Mouse (Mus musculus) neural tube, embryonic 15.5 days (tissue): ENCODE data around the gene Olfr825. TPM values are rescaled to one million over a fixed set of nuclear protein-coding genes. Genes with fewer than 3 reads are reported as not detected.

ENCODE experiments used
- polyA plus RNA-seq: library from polyadenylated mRNA; unstranded; fragments of >200 nt; fragmentation: Nextera tagmentation; extraction: Ambion mirVana; gene quantifications from 2 replicates; pipeline ENCODE4 v1.2.1, GENCODE M21; 2015

Olfr825 gene
- polyA plus RNA-seq, 1 experiment from 2014 or later, result not detected

Other genes with a start within 250 kb of the Olfr825 start
- gene Olfr818, start 217.7 kb downstream of the Olfr825 start, polyA plus RNA-seq, result not detected in 2 replicates
- not detected in 2 replicates for gene Olfr819, start 199.5 kb downstream of the Olfr825 start, polyA plus RNA-seq
- gene Olfr247, start 190.6 kb downstream of the Olfr825 start, polyA plus RNA-seq, result not detected in 2 replicates
- not detected in 2 replicates for gene Gm10310, start 181.7 kb downstream of the Olfr825 start, polyA plus RNA-seq
- gene Olfr820, start 154.1 kb downstream of the Olfr825 start, polyA plus RNA-seq, result not detected in 2 replicates
- not detected in 2 replicates for gene Olfr821, start 136.4 kb downstream of the Olfr825 start, polyA plus RNA-seq
- not detected in 2 replicates for gene Olfr822, start 95.6 kb downstream of the Olfr825 start, polyA plus RNA-seq
- gene Olfr823, start 51.4 kb downstream of the Olfr825 start, polyA plus RNA-seq, result not detected in 2 replicates
- gene Olfr824, start 36.8 kb downstream of the Olfr825 start, polyA plus RNA-seq, result not detected in 2 replicates
- not detected in 2 replicates for gene Olfr826, start 17.4 kb upstream of the Olfr825 start, polyA plus RNA-seq
- not detected in 2 replicates for gene Olfr827, start 47.6 kb upstream of the Olfr825 start, polyA plus RNA-seq
- 0.31 and 0.37 TPM in 2 replicates for gene Neurod4, start 113.5 kb upstream of the Olfr825 start, polyA plus RNA-seq
- 0.37 and 7.7 TPM in 2 replicates for gene Tespa1, start 156.1 kb upstream of the Olfr825 start, polyA plus RNA-seq
- 0.04 and 0.08 TPM in 2 replicates for gene Vmn2r84, start 227.6 kb upstream of the Olfr825 start, polyA plus RNA-seq